Mouse (Mus musculus) hindbrain, embryonic 13.5 days (tissue): ENCODE results near the gene Por. TPM values are rescaled to one million over a fixed set of nuclear protein-coding genes. Genes with fewer than 3 reads are reported as not detected.

Experiments used
- ATAC-seq: fragments of 200-750 bp; cut with Nextera tagmentation; 2 replicates; pipeline ENCODE4 v1.8.0; 2017; ENCODE audit warnings: moderate TSS enrichment; ENCODE audit not compliant: low FRiP score
- H3K27ac ChIP-seq: fragments of 300-500 bp; sonication (generic); 2 replicates; pipeline ENCODE4 v1.5.1; 2015; ENCODE audit warnings: inconsistent platforms, mild to moderate bottlenecking, moderate library complexity
- H3K27me3 ChIP-seq: fragments of 300-500 bp; sonication (generic); 2 replicates; pipeline ENCODE4 v1.6.1; 2015; ENCODE audit warnings: mild to moderate bottlenecking, inconsistent platforms
- H3K36me3 ChIP-seq: fragments of 300-500 bp; sonication (generic); 2 replicates; pipeline ENCODE4 v1.6.1; 2015; ENCODE audit warnings: mild to moderate bottlenecking, inconsistent platforms
- H3K4me1 ChIP-seq: fragments of 300-500 bp; sonication (generic); replicated peaks from 2 replicates; pipeline ENCODE4 v1.6.1; 2015; ENCODE audit warnings: inconsistent platforms
- H3K4me2 ChIP-seq: fragments of 300-500 bp; sonication (generic); 2 replicates; pipeline ENCODE4 v1.6.1; 2015; ENCODE audit warnings: inconsistent platforms, mild to moderate bottlenecking, moderate library complexity
- H3K4me3 ChIP-seq: fragments of 300-500 bp; sonication (generic); 2 replicates; pipeline ENCODE4 v1.5.1; 2015; ENCODE audit warnings: mild to moderate bottlenecking, inconsistent platforms
- H3K9ac ChIP-seq: fragments of 300-500 bp; sonication (generic); 2 replicates; pipeline ENCODE4 v1.6.1; 2015; ENCODE audit warnings: mild to moderate bottlenecking, inconsistent platforms
- H3K9me3 ChIP-seq: fragments of 300-500 bp; sonication (generic); 2 replicates; pipeline ENCODE4 v1.6.1; 2016; ENCODE audit warnings: inconsistent platforms
- WGBS: fragments of 180-500 bp; shearing (Covaris S2); methylation state at CpG from one replicate; pipeline ENCODE4 v1.1.7; 2015; 5-methylcytosine and 5-hydroxymethylcytosine counted together
- polyA plus RNA-seq: library from polyadenylated mRNA; unstranded; fragments of >200 nt; fragmentation: Nextera tagmentation; extraction: Ambion mirVana; gene quantifications from 2 replicates; pipeline ENCODE4 v1.2.1, GENCODE M21; 2015

Por gene
- 107 TPM in 2 replicates for polyA plus RNA-seq

DNA sequence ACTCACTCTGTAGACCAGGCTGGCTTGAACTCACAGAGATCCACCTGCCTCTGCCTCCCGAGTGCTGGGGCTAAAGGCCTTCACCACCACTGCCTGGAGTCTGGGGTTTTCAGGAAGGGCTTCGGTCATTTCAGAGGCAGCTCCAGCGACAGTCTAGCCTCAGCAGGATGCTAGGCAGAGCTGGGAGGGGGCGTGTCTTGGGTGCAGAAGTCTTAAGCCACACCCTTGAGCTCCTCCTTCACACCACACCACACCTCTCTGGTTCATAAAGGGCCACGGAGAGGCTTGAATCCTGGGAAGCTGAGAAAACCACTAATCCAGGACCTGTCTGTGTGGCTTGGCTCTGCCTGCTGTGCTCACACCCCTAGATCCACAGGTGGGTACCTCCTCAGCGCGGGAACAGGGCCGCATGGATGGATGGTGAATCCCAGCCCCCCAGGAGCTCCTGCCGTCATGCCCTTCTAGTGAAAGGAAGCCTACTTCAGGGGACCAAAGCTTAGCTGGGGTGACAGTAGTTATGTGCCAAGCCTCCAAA lies at the start of gene Por:
Gene Por (plus strand): TSS at position 293 of the 535 bp plus-strand sequence.
- WGBS, result 22% methylated on average over 9 of the region's 9 CpGs
- H3K36me3 ChIP-seq, result no peaks in the 10 kb centered on the region
- no peak within 1 kb of the TSS for H3K9ac ChIP-seq
- no peak within 1 kb of the TSS for H3K4me3 ChIP-seq
- ATAC-seq, result no peak
- peaks cover 14% of the 10 kb centered on the region for H3K4me1 ChIP-seq
- H3K4me2 ChIP-seq, result no peak within 1 kb of the TSS
- H3K27ac ChIP-seq, result no peak within 1 kb of the TSS
- no peaks in the 10 kb centered on the region for H3K27me3 ChIP-seq
- H3K9me3 ChIP-seq, result no peaks in the 10 kb centered on the region

DNA sequence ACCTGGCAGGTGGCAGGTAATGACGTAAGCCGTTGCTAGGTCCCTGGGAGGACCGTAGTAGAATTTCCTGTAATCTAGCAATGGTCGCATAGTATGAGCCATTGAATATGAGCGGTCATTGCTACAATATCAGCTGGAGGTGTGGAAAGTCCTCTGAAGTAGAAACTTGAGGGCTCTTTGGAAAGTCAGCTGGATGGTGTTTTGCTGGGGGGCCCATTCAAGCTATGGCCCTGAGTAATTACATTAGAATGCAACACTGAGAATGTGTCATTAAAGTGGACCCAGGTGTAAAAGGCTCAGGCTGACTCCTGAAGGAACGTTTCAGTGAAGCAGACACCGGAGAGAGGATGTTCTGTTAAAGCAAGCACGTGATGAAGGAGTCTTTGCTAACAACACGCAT lies 49.3 kb upstream of the Por start:
- Histone ChIP-seq H3K36me3 (no peaks in the 10 kb centered on the region), H3K9ac (no peak overlapping the region), H3K9me3 (no peaks in the 10 kb centered on the region), H3K4me1 (no peaks in the 10 kb centered on the region), H3K4me3 (no peak overlapping the region), H3K4me2 (no peak overlapping the region), H3K27me3 (0 out of 2 replicates have a peak, but pooled peaks cover 4% of the 10 kb centered on the region), H3K27ac (no peak overlapping the region)
- 87% methylated on average over 9 of the region's 9 CpGs for WGBS
- ATAC-seq, result no peak

DNA sequence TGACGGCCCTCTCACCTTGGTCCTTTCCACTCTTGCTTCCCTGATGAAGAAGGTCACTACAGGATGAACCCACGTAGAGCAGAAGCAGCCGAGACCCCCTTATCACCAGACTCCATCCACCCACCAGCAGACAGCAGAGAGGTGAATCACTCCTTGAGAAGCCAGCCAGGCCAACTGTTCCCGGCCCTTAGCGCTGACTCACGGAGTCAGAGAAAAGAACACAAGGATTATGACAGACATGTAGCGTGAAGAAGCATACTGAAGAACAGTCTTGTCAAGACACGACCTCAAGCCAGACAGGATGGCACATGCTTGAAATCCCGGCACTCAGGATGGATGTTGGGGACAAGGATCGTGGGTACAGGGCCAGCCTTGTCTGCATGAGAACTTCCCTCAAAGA lies 48.1 kb upstream of the Por start:
- Histone ChIP-seq H3K9me3 (no peaks in the 10 kb centered on the region), H3K4me2 (no peak overlapping the region), H3K36me3 (no peaks in the 10 kb centered on the region), H3K4me3 (no peak overlapping the region), H3K9ac (no peak overlapping the region), H3K27me3 (0 out of 2 replicates have a peak, but pooled peaks cover 4% of the 10 kb centered on the region), H3K27ac (no peak overlapping the region), H3K4me1 (no peaks in the 10 kb centered on the region)
- 86% methylated on average over 10 of the region's 10 CpGs for WGBS
- no peak for ATAC-seq

DNA sequence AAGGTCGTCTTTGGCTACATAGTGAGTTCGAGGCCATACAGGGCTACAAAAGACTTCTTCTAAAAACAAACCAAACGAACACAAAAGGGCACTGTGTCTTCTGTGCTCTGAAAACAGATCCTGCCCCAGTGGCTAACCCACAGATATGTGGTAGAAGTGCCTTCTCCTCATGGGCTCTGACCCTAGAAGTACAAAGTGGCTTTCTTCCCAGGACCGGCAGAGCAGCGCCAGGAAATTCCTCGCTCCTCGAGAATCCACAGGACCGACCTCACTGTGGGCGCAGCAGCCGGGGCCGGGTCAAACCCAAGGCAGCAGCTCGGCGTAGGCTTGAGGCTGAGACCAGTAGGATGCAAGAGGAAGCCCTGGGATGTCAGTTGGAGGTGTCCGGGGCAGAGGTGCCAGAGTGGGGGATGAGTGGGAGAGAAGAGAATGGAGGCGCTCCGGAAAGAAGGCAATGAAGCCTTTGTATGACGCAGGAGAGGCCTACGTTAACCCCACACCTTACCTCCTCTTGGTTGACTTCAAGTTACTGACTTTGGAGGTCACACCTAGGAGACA lies 46.7 kb upstream of the Por start:
- H3K27ac ChIP-seq, result no peak overlapping the region
- no peak overlapping the region for H3K9ac ChIP-seq
- no peaks in the 10 kb centered on the region for H3K9me3 ChIP-seq
- no peak overlapping the region for H3K4me2 ChIP-seq
- no peak overlapping the region for H3K4me3 ChIP-seq
- no peaks in the 10 kb centered on the region for H3K27me3 ChIP-seq
- no peaks in the 10 kb centered on the region for H3K36me3 ChIP-seq
- no peaks in the 10 kb centered on the region for H3K4me1 ChIP-seq
- ATAC-seq, result no peak
- WGBS, result 81% methylated on average over 18 of the region's 18 CpGs

DNA sequence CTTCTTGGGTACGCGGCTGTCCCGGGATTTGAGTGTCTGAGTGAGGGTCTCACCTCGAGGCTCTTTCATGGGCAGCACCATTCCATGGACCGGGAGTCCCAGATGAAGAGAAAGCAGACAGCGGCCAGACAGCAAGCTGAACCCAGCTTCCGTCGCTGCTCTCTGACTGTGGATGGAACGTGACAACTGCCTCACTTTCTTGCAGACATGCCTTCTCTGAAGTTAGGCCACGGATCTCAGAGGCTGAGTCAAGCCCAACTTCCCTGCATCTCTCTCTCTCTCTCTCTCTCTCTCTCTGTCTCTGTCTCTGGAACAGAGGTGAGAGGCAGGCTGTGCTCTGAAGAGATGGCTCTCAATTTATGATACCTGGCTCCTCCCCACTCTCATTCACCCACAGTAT lies 40.9 kb upstream of the Por start:
- WGBS, result 47% methylated on average over 10 of the region's 10 CpGs
- no peak for ATAC-seq
- peak overlapping the region; percentile 21; the same call in 1 of the 2 replicates for H3K4me2 ChIP-seq
- no peak overlapping the region for H3K27ac ChIP-seq
- 0 out of 2 replicates have a peak overlapping the region, but pooled peaks have one; percentile 19 for H3K9ac ChIP-seq
- no peaks in the 10 kb centered on the region for H3K36me3 ChIP-seq
- H3K27me3 ChIP-seq, result no peaks in the 10 kb centered on the region
- H3K4me1 ChIP-seq, result peaks cover 11% of the 10 kb centered on the region
- no peaks in the 10 kb centered on the region for H3K9me3 ChIP-seq
- no peak overlapping the region for H3K4me3 ChIP-seq

DNA sequence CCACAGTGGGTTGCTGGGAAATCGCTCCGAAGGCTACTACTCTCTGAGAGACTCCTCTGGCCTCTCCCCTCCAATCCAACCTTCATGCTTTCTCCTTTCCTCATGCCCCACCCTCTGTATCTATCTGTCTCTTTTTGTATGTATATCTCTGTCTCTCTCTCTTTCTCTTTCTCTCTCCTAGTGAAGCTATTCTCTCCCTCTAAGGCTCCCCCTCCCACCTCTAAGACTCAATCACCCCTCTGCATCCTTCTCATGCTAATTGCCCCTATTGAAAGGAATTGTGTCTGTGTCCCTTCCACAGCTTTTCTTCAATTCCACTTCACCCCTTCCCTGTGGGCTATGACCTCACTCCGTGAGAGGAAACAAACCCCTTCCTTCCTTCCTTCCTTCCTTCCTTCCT lies 40.4 kb upstream of the Por start:
- no peak overlapping the region for H3K9ac ChIP-seq
- H3K4me1 ChIP-seq, result peaks cover 16% of the 10 kb centered on the region
- ATAC-seq, result no peak
- no peaks in the 10 kb centered on the region for H3K27me3 ChIP-seq
- H3K4me2 ChIP-seq, result no peak overlapping the region
- WGBS, result 80% methylated on average over 3 of the region's 3 CpGs
- H3K36me3 ChIP-seq, result no peaks in the 10 kb centered on the region
- H3K9me3 ChIP-seq, result no peaks in the 10 kb centered on the region
- no peak overlapping the region for H3K4me3 ChIP-seq
- no peak overlapping the region for H3K27ac ChIP-seq

DNA sequence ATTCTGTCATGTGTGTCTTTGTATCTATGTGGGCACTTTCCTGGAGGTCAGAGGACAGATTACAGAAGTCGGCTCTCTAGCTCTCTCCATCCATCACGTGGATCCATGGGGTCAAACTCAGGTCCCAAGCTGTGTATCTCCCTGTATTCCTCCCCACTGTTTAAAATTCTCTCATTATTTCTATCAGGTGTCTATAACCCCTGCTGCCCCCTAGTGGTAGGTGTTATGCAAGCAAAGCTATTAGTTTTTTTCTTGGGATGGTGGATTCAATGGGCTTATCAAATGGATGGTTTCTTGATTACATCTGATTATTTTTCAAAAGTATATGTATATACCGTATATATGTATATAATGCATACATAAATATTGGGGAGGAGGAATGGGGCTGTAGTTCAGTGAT lies 39.2 kb upstream of the Por start:
- no peak overlapping the region for H3K4me2 ChIP-seq
- H3K9me3 ChIP-seq, result no peaks in the 10 kb centered on the region
- ATAC-seq, result no peak
- H3K9ac ChIP-seq, result no peak overlapping the region
- H3K27ac ChIP-seq, result no peak overlapping the region
- H3K4me3 ChIP-seq, result no peak overlapping the region
- WGBS, result 36% methylated on average over 3 of the region's 3 CpGs
- peaks cover 6% of the 10 kb centered on the region for H3K36me3 ChIP-seq
- no peaks in the 10 kb centered on the region for H3K27me3 ChIP-seq
- peaks cover 19% of the 10 kb centered on the region for H3K4me1 ChIP-seq

DNA sequence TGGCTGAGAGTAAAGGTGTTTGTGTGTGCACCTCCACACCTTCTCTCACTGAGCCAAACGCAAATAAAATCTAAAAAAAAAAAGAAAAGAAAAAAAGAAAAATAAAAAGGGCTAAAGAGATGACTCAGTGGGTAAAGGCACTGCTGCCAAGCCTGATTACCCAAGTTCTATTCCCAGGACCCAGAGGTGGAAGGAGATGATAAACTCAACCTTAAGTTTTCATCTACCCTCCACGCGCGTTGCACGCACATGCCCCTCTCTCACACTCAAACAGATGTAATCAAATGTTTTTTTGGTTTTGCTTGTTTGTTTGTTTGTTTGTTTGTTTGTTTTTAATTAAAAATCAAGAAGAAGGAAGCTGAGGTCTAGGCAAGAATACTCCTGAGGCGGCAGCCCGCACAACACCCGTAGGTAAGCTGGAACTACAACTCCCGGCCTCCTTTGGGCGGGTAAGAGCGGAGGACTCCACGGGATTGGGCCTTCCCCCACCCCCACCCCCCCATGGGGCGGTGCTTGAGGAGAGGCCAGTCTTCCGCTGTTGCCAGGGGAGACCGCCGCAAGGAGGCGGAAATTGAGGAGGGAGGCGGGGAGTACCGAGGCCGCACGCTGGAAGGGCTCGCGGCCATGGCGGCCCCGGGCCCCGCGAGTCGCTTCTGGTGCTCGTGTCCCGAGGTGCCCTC lies 37.6 kb upstream of the Por start, which contains the start of gene Rhbdd2:
Gene Rhbdd2 (plus strand): TSS at position 502 of the 680 bp plus-strand sequence.
- H3K27me3 ChIP-seq, result no peaks in the 10 kb centered on the region
- WGBS, result 11% methylated on average over 30 of the region's 30 CpGs
- no peaks in the 10 kb centered on the region for H3K9me3 ChIP-seq
- peaks cover 23% of the 10 kb centered on the region for H3K36me3 ChIP-seq
- peak within 1 kb of the TSS; percentile 76 for H3K4me2 ChIP-seq
- H3K9ac ChIP-seq, result peak within 1 kb of the TSS; percentile 90
- H3K27ac ChIP-seq, result peak within 1 kb of the TSS; percentile 96
- H3K4me3 ChIP-seq, result peak within 1 kb of the TSS; percentile 82
- peaks cover 19% of the 10 kb centered on the region for H3K4me1 ChIP-seq
- ATAC-seq, result peak; percentile 99

DNA sequence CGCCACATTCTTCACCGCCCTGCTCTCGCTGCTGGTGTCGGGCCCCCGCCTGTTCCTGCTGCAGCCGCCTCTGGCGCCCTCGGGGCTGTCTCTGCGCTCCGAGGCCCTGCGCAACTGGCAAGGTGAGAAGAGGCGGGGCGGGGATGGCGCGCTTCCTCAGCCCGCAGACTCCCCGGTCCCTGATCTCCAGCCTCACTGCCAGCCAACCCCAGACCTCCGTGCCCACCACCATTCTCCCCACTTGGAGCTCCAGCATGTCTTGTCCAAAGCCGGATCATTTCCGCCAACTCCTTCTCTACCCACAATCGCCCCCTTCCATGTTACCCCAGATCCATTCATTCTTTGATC lies 37.1 kb upstream of the Por start:
- peak overlapping the region; percentile 90 for H3K9ac ChIP-seq
- no peaks in the 10 kb centered on the region for H3K27me3 ChIP-seq
- peaks cover 28% of the 10 kb centered on the region for H3K36me3 ChIP-seq
- peak; percentile 90 for ATAC-seq
- peak overlapping the region; percentile 76 for H3K4me2 ChIP-seq
- WGBS, result 0% methylated on average over 21 of the region's 21 CpGs
- no peaks in the 10 kb centered on the region for H3K9me3 ChIP-seq
- H3K4me1 ChIP-seq, result peaks cover 19% of the 10 kb centered on the region
- H3K4me3 ChIP-seq, result peak overlapping the region; percentile 82
- H3K27ac ChIP-seq, result peak overlapping the region; percentile 96

DNA sequence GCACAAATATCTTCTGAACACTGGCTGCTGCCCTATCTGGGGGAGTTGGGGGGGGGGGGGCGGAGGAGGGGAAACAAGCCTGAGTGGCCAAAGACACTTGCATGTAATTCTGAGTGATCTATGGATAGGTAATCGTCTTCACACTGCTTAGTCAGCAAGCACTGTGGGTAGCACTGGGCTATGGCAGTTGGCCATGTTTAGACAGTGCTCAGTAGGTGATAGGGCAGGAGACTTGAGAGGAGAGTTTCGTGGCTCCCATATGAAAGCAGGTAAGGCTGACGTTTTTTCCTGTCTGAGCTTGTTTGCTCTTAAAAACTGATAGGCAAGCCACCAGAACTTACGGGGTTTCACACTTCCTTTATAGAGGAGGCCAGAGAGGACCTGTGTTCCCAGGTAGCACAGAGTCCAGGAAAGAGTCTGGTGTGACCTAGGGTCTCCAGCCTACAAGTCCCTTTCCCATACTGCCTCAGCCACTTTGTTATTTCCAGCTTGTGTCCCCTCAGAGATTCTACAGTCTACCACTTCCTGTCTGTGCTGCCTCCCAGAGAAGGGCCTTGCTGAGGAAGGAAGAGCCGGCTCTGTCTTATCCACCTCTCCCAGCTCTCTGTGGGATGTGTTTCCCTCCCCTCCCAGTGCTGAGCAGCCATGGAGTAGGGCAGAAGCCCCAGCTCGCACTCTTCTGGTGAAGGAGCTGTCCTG lies 29.9 kb upstream of the Por start:
- Histone ChIP-seq H3K4me2 (no peak overlapping the region), H3K4me1 (no peaks in the 10 kb centered on the region), H3K9me3 (no peaks in the 10 kb centered on the region), H3K4me3 (no peak overlapping the region), H3K36me3 (peaks cover 81% of the 10 kb centered on the region), H3K27ac (no peak overlapping the region), H3K9ac (no peak overlapping the region), H3K27me3 (no peaks in the 10 kb centered on the region)
- no peak for ATAC-seq
- 85% methylated on average over 6 of the region's 7 CpGs for WGBS

DNA sequence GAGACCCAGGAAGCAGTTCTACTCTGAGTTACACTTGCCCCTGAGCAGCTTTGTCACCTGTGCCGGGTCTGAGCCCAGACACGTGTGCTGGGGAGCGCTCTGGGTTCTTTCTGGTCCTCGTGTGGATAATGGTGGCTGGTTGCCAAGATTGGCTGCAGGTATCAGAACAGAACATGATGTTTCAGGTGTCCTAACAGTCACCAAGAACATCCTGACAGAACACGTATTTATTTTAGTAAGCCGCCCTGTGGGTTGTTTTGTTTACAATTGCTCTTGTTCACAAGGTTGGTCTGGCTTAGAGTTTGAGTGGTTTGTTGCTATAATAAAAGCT lies 29.4 kb upstream of the Por start:
- Histone ChIP-seq H3K9ac (no peak overlapping the region), H3K4me2 (no peak overlapping the region), H3K27me3 (no peaks in the 10 kb centered on the region), H3K4me3 (no peak overlapping the region), H3K36me3 (peaks cover 76% of the 10 kb centered on the region), H3K27ac (no peak overlapping the region), H3K4me1 (no peaks in the 10 kb centered on the region), H3K9me3 (no peaks in the 10 kb centered on the region)
- WGBS, result 91% methylated on average over 6 of the region's 6 CpGs
- no peak for ATAC-seq

DNA sequence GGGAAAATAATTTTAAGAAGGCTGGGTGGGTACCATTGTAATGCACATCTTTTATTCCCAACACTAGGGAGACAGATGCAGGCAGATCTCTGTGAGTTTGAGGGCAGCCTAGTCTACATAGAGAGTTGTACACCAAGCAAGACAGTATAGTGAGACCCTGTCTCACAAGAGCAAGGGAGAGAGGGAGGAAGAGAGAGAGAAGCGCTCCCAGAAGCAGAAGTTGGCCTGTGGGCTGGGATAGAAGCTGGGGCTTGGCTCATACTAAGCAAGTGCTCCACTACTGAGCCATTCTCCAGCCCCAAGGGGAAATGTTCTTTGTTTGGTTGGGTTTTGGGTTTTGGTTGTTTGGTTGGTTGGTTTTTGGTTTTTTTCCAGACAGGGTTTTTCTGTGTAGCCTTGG lies 28.8 kb upstream of the Por start:
- no peak for ATAC-seq
- no peak overlapping the region for H3K4me3 ChIP-seq
- H3K4me1 ChIP-seq, result no peaks in the 10 kb centered on the region
- no peaks in the 10 kb centered on the region for H3K27me3 ChIP-seq
- no peak overlapping the region for H3K27ac ChIP-seq
- WGBS, result 100% methylated on average over 1 of the region's 1 CpGs
- no peak overlapping the region for H3K9ac ChIP-seq
- peaks cover 71% of the 10 kb centered on the region for H3K36me3 ChIP-seq
- no peak overlapping the region for H3K4me2 ChIP-seq
- H3K9me3 ChIP-seq, result no peaks in the 10 kb centered on the region
